Mouse (Mus musculus) cortical plate, adult 2 months (tissue): Measurements from ENCODE around the gene Abcc12.

Experiments used
- CTCF ChIP-seq: fragments of 200-500 bp; IDR thresholded peaks from 2 replicates; pipeline ENCODE4 v1.5.1; 2011; ENCODE audit warnings: mild to moderate bottlenecking, control low read depth, low read length; ENCODE audit not compliant: insufficient read depth; ENCODE audit errors: extremely low read depth
- POLR2A ChIP-seq: fragments of 200-500 bp; IDR thresholded peaks from 2 replicates; pipeline ENCODE4 v1.6.1; 2011; ENCODE audit warnings: mild to moderate bottlenecking, low read length, control low read depth; ENCODE audit not compliant: insufficient read depth; ENCODE audit errors: extremely low read depth

DNA sequence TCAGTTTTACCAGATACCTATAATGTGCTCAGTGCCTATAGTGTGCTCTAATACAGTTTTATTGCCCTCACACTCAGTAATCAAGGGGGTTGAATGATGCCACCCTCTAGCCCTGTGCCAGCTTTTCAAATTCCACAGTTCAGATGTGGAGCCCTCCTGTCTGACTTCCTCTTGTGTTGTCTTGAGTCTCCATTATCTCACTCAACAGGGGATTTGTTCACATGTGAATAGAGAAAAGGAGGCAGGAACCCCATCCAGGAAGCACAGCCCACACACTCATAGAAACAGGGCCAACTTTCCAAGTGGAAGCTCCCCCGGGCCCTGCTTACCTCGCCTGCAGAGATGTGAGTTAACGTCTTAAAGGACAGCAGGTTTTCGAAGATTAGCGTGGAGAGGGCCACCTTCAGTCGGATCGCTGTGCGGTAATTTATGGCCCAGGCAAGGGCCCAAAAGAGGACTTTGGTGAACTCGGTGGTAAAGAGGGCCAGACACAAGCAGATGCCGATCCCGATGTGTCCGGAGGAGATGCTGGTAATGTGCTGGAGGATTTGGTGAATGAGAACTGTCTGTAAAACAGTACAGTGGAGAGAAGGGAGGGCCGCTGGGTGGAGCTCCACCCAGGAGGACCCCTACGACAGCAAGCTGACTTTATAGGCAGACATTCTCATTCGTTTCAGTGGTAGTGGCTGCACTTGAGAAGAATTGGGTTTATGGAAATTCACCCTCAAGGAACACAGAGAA is 20.4 kb downstream of the Abcc12 start:
- TF ChIP-seq CTCF = no peak
- TF ChIP-seq POLR2A = no peak
